Mouse (Mus musculus) embryonic facial prominence, embryonic 14.5 days (tissue): ENCODE measurements around the gene Ulk3. TPM values are rescaled to one million over a fixed set of nuclear protein-coding genes. Genes with fewer than 3 reads are reported as not detected.

Experiments used
- ATAC-seq: fragments of 200-750 bp; cut with Nextera tagmentation; 2 replicates; pipeline ENCODE4 v1.8.0; 2017; ENCODE audit warnings: low read depth, moderate number of reproducible peaks, moderate TSS enrichment
- DNase-seq: peaks from one replicate; pipeline ENCODE4 v3.0.0-alpha.2; 2015; ENCODE audit warnings: low spot score
- H3K27ac ChIP-seq: fragments of 300-500 bp; sonication (generic); replicated peaks from 2 replicates; pipeline ENCODE4 v1.5.1; 2014; ENCODE audit warnings: low read depth, mild to moderate bottlenecking, low read length, moderate library complexity
- H3K27me3 ChIP-seq: fragments of 300-500 bp; sonication (generic); replicated peaks from 2 replicates; pipeline ENCODE4 v1.6.1; 2014; ENCODE audit warnings: low read length; ENCODE audit not compliant: control insufficient read depth, insufficient read depth
- H3K36me3 ChIP-seq: fragments of 300-500 bp; sonication (generic); 2 replicates; pipeline ENCODE4 v1.6.1; 2014; ENCODE audit warnings: low read length, mixed read lengths; ENCODE audit not compliant: control insufficient read depth, insufficient read depth
- H3K4me1 ChIP-seq: fragments of 300-500 bp; sonication (generic); 2 replicates; pipeline ENCODE4 v1.6.1; 2014; ENCODE audit warnings: antibody characterized with exemption, low read length; ENCODE audit not compliant: control insufficient read depth, insufficient read depth
- H3K4me2 ChIP-seq: fragments of 300-500 bp; sonication (generic); 2 replicates; pipeline ENCODE4 v1.6.1; 2014; ENCODE audit warnings: low read depth, mild to moderate bottlenecking, low read length, moderate library complexity, mixed read lengths
- H3K4me3 ChIP-seq: fragments of 300-500 bp; sonication (generic); 2 replicates; pipeline ENCODE4 v1.5.1; 2014; ENCODE audit warnings: low read depth, mild to moderate bottlenecking, low read length
- H3K9ac ChIP-seq: fragments of 300-500 bp; sonication (generic); 2 replicates; pipeline ENCODE4 v1.6.1; 2014; ENCODE audit warnings: low read depth, mild to moderate bottlenecking, low read length, moderate library complexity, mixed read lengths
- H3K9me3 ChIP-seq: fragments of 300-500 bp; sonication (generic); 2 replicates; pipeline ENCODE4 v1.6.1; 2016; ENCODE audit warnings: low read length; ENCODE audit not compliant: control insufficient read depth
- WGBS: fragments of 180-500 bp; shearing (Covaris S2); extraction: QIAGEN DNeasy Blood & Tissue Kit; methylation state at CpG from one replicate; pipeline ENCODE4 v1.1.7; 2014; 5-methylcytosine and 5-hydroxymethylcytosine counted together
- polyA plus RNA-seq: library from polyadenylated mRNA; unstranded; fragments of >200 nt; fragmentation: Nextera tagmentation; extraction: Ambion mirVana; gene quantifications from 2 replicates; pipeline ENCODE4 v1.2.1, GENCODE M21; 2014

The Ulk3 gene
- polyA plus RNA-seq, 1 experiment from 2014 or later: 9.4 TPM

DNA sequence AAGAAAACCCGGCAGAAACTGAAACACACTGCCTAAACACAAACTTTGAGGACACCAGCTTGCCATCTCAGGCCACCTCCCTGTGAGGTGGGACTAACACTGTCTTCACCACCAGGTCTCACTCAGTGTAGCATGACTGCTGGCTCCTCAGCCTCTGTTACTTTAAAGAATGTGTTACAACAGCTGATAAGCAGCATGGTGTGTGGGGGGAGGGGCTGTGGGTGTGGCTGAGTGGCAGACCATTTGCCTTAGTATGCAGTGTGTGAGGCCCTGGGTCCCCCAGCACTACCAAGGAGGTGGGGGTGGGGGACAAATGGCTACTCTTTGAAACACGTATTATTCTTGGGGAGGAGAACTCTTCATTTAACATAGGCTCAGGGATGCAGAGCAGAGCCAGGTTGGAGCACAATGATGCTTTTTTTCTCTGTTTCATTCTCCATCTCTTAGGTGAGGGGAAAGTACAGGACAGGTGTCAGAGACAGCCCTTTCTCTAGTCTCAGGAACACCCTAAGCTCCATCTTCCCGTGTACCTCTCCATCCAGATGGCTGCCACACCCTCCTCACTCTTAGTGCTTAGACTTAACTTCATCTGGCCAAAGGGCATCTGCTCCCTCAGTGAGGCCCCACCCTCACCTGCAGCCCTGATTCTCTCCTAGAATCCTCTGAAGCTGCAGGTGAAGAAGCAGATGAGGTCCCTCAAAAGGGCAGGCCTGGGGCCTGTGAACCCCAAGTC lies 11.5 kb downstream of the Ulk3 start:
- H3K4me2 ChIP-seq: no peak overlapping the region

DNA sequence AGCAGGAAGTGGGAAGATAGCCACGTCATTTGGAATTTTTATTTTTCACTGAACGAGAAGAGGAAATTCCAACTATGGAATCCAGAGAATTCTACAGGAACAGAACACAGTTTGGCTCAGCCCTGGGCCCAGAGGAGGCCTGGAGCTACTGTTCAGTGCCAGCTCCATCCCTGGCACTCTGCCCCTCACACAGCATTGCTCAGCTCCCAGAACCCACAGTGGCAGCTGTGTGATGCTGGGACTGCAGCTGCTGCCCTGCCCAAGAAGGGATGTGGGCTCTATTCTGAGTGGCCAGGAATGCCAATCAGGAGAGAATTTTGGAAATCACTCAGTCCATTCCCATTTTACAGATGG lies 12.1 kb downstream of the Ulk3 start:
- peaks cover 4% of the 10 kb centered on the region; the same call in 1 of the 2 replicates for H3K27me3 ChIP-seq
- ATAC-seq: no peak
- no peaks in the 10 kb centered on the region for H3K9me3 ChIP-seq
- H3K4me2 ChIP-seq: no peak overlapping the region
- DNase-seq: no peak
- no peak overlapping the region for H3K9ac ChIP-seq
- no peaks in the 10 kb centered on the region for H3K4me1 ChIP-seq
- no peak overlapping the region for H3K4me3 ChIP-seq
- H3K36me3 ChIP-seq: peaks cover 2% of the 10 kb centered on the region; the same call in 1 of the 2 replicates
- 26% methylated on average over 2 of the region's 2 CpGs for WGBS
- H3K27ac ChIP-seq: no peak overlapping the region

More for the DNA sequence above, 11.5 kb downstream of the Ulk3 start:
- Histone ChIP-seq H3K4me3 (no peak overlapping the region), H3K27ac (no peak overlapping the region), H3K27me3 (peaks cover 4% of the 10 kb centered on the region; the same call in 1 of the 2 replicates), H3K4me1 (no peaks in the 10 kb centered on the region), H3K9ac (no peak overlapping the region), H3K9me3 (no peaks in the 10 kb centered on the region), H3K36me3 (peaks cover 5% of the 10 kb centered on the region; the same call in 1 of the 2 replicates)
- DNase-seq (peak; percentile 42), ATAC-seq (peak; percentile 55; the same call in 1 of the 2 replicates)
- WGBS: 15% methylated on average over 3 of the region's 3 CpGs

DNA sequence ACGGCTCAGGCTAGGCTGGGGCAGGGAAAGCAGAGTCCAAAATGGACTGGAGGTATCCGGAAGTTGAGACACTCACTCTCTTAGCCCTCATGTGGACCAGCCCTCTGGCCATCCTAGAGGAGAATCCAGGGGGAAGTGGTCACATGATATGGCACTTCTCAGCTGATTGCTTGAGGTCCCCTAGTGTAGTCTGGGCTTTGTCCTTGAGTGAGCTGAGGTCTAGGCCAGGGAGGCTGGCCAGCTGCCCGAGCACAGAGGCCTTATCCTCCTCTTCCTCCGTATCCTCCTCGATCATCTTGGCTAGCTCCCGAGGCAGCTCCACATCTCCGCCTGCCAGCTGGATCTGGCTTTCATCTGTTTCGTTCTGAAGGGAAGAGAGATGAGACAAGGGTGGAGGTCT lies 12.8 kb downstream of the Ulk3 start:
- no peak for ATAC-seq
- no peak overlapping the region for H3K9ac ChIP-seq
- 58% methylated on average over 8 of the region's 8 CpGs for WGBS
- H3K4me3 ChIP-seq: no peak overlapping the region
- H3K36me3 ChIP-seq: no peaks in the 10 kb centered on the region
- DNase-seq: no peak
- H3K4me1 ChIP-seq: no peaks in the 10 kb centered on the region
- no peak overlapping the region for H3K27ac ChIP-seq
- no peak overlapping the region for H3K4me2 ChIP-seq
- H3K27me3 ChIP-seq: peaks cover 4% of the 10 kb centered on the region; the same call in 1 of the 2 replicates
- H3K9me3 ChIP-seq: no peaks in the 10 kb centered on the region

DNA sequence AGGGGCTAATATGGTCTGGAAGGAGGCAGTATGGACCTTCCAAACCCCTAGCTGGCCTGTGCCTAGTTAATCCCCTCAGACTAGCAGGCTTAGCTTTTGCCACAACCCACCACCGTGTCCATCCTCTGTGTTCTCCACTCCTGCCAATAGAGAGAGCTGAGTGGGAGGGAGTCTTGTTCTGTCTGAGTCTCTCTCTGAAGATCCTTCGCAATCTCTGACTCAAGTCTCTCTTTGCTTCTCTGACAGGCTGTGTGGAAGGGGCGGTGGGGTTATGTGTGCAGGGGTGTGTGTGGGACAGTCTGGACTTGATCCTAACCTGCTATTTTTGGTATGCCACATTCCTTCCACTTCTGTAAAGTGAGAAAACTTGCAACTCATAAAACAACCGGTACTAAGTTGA lies 15.6 kb downstream of the Ulk3 start:
- 68% methylated on average over 4 of the region's 4 CpGs for WGBS
- no peak overlapping the region for H3K4me2 ChIP-seq
- H3K27me3 ChIP-seq: peaks cover 4% of the 10 kb centered on the region; the same call in 1 of the 2 replicates
- H3K36me3 ChIP-seq: no peaks in the 10 kb centered on the region
- no peak overlapping the region for H3K4me3 ChIP-seq
- no peak overlapping the region for H3K9ac ChIP-seq
- H3K27ac ChIP-seq: no peak overlapping the region
- ATAC-seq (no peak), DNase-seq (no peak)
- no peaks in the 10 kb centered on the region for H3K4me1 ChIP-seq
- H3K9me3 ChIP-seq: no peaks in the 10 kb centered on the region

DNA sequence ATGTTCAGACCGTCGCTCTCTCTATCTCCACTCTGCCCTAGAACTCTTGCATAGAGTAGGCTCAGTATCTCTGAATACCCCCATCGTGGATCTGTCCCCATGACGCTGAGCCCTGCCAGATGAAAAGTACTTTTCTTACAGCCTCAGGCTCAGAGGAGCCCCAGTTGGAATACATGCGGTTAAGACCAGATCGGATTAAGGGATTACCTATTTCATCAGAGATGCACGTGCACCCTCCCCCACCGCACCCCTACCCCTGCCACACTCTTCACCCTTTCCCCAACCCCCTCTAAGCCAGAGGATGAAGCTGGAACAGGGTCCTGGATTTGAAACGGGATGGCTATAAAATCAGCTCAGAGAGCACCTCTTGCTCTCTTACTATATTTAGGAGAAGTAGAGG lies 16.3 kb downstream of the Ulk3 start:
- Histone ChIP-seq H3K9me3 (no peaks in the 10 kb centered on the region), H3K4me1 (no peaks in the 10 kb centered on the region), H3K27ac (no peak overlapping the region), H3K4me3 (no peak overlapping the region), H3K36me3 (no peaks in the 10 kb centered on the region), H3K4me2 (no peak overlapping the region), H3K9ac (no peak overlapping the region), H3K27me3 (peaks cover 4% of the 10 kb centered on the region; the same call in 1 of the 2 replicates)
- WGBS: 12% methylated on average over 9 of the region's 9 CpGs
- ATAC-seq (no peak), DNase-seq (no peak)

DNA sequence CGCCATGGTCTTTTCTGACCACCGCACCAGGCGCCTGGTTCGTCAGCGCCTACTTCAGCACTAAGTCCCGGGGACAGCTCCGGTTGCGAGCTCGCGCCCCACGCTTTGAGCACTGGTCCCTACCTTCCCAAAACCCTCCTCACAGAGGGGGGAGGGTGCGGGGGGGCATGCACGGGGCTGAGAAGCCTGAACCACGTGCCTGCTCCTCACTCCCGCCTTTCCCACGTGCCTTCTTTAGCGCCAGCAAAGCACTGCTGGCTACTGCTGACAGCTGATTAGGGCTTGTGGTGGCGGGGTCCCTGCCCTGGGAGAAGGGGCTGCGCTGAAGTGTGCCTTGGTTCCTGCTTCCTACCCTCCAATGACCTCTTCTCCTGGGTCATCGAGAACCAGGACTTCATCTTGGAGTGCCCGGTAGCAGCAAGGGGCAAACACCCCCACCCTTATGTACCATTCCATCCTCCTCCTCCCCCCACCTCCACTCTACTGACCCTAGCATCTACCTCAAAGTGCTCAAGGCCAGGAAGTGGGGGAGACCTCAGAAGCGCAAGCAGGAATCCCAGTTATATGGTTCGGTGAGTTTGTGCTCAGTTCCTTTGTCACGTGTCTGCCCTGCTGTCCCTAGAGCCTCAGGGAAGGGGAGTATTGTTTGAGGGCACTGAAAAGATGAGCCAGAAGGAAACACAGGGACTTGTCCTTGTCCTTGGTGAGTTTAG lies 17.0 kb downstream of the Ulk3 start, which contains the start of gene Cplx3:
Gene Cplx3, minus strand, starts transcription at position 143 of the 713 bp plus-strand sequence.
- peak; percentile 74 for DNase-seq
- Histone ChIP-seq H3K9ac (no peak within 1 kb of the TSS), H3K27ac (no peak within 1 kb of the TSS), H3K9me3 (no peaks in the 10 kb centered on the region), H3K4me1 (no peaks in the 10 kb centered on the region), H3K36me3 (no peaks in the 10 kb centered on the region), H3K27me3 (peaks cover 4% of the 10 kb centered on the region; the same call in 1 of the 2 replicates), H3K4me2 (no peak within 1 kb of the TSS), H3K4me3 (no peak within 1 kb of the TSS)
- 5% methylated on average over 23 of the region's 24 CpGs for WGBS
- ATAC-seq: peak; percentile 51; the same call in 1 of the 2 replicates

DNA sequence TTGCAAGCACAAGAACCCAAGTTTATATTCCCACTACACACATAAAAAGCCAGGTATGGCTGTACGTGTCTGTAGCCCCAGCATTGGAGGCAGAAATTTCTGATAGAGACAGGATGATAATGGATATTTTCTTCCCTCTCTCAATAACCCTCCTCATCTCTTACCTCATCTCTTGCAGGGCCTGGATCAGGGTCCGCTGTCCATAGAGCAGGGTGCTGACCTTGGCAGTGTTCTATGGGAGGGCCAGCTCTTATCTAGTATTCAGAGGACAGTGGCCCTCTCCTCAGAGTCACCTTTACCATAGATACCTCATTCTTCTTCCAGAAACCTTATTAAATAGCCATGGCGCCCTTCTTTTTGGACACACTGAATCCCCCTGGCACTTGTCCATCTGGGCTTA lies 20.6 kb downstream of the Ulk3 start:
- DNase-seq (no peak), ATAC-seq (no peak)
- H3K4me2 ChIP-seq: no peak overlapping the region
- H3K9ac ChIP-seq: no peak overlapping the region
- H3K27ac ChIP-seq: no peak overlapping the region
- H3K9me3 ChIP-seq: no peaks in the 10 kb centered on the region
- H3K27me3 ChIP-seq: peaks cover 4% of the 10 kb centered on the region; the same call in 1 of the 2 replicates
- H3K4me3 ChIP-seq: no peak overlapping the region
- no peaks in the 10 kb centered on the region for H3K36me3 ChIP-seq
- 44% methylated on average over 3 of the region's 3 CpGs for WGBS
- no peaks in the 10 kb centered on the region for H3K4me1 ChIP-seq

DNA sequence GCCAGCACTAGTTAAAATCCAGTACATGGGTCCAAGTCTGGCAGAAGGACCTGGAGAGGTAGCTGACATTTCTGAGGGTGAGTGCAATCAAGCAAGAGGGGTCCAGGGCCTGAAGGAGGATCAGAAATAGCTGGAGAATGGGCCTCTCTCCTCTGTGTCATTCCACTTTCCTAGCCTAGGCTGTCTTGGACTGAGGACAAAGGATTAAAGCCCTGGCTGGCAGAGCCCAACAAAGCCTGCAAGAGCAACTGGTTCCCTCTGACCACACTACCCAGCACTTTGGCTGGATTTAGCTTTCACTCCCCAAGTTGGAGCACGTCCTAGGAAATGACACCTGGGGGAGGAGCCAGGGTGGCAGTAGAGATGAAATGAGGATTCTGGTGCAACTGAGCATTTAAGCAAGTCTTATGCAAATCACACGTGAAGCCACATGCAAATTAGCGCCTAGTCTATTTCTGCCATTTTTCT lies 21.1 kb downstream of the Ulk3 start:
- ATAC-seq (no peak), DNase-seq (peak; percentile 18)
- Histone ChIP-seq H3K4me3 (no peak overlapping the region), H3K27ac (no peak overlapping the region), H3K36me3 (no peaks in the 10 kb centered on the region), H3K9ac (no peak overlapping the region), H3K4me2 (no peak overlapping the region), H3K9me3 (no peaks in the 10 kb centered on the region), H3K27me3 (peaks cover 2% of the 10 kb centered on the region; the same call in 1 of the 2 replicates), H3K4me1 (no peaks in the 10 kb centered on the region)
- whole genome bisulfite sequencing: 51% methylated on average over 3 of the region's 3 CpGs
